Mouse (Mus musculus) adrenal gland (tissue): ENCODE data around the gene Zfpm1.

ENCODE experiments used
- intact Hi-C: fragments of 180-260 bp; cut with DNase I; formaldehyde crosslinking; loops from one replicate; pipeline ENCODE4 v1.15.1; 2025

The Zfpm1 gene

GRCm38 (mm10) chr8:122296173-122297001, 14.4 kb downstream of the Zfpm1 start:
- intact Hi-C loops: no loop called here

- intact Hi-C loops: no loop called here
Observed at GRCm38 (mm10) chr8:122299581-122300254, 17.8 kb downstream of the Zfpm1 start.

GRCm38 (mm10) chr8:122301081-122301480, 19.1 kb downstream of the Zfpm1 start:
- intact Hi-C loops: no loop called here

GRCm38 (mm10) chr8:122301866-122302265, 19.9 kb downstream of the Zfpm1 start:
- intact Hi-C loops: no loop called here

- intact Hi-C loops: no loop called here
Observed at GRCm38 (mm10) chr8:122303451-122303850, 21.5 kb downstream of the Zfpm1 start.

GRCm38 (mm10) chr8:122304058-122304457, 22.1 kb downstream of the Zfpm1 start:
- intact Hi-C loops: no loop called here

GRCm38 (mm10) chr8:122306660-122307399, 24.9 kb downstream of the Zfpm1 start:
- intact Hi-C loops: no loop called here

- intact Hi-C loops: no loop called here
Observed at GRCm38 (mm10) chr8:122307836-122308235, 25.9 kb downstream of the Zfpm1 start.

- intact Hi-C loops: no loop called here
Observed at GRCm38 (mm10) chr8:122309272-122309671, 27.3 kb downstream of the Zfpm1 start.

- intact Hi-C loops: no loop called here
Observed at GRCm38 (mm10) chr8:122311115-122311514, 29.2 kb downstream of the Zfpm1 start.

GRCm38 (mm10) chr8:122312553-122312952, 30.6 kb downstream of the Zfpm1 start:
- intact Hi-C loops: no loop called here

GRCm38 (mm10) chr8:122313310-122313709, 31.4 kb downstream of the Zfpm1 start:
- intact Hi-C loops: no loop called here

- intact Hi-C loops: no loop called here
Observed at GRCm38 (mm10) chr8:122314899-122315496, 33.1 kb downstream of the Zfpm1 start.

- intact Hi-C loops: no loop called here
Observed at GRCm38 (mm10) chr8:122316402-122316801, 34.5 kb downstream of the Zfpm1 start.

- intact Hi-C loops: no loop called here
Observed at GRCm38 (mm10) chr8:122317918-122318475, 36.1 kb downstream of the Zfpm1 start.

GRCm38 (mm10) chr8:122319045-122319707, 37.2 kb downstream of the Zfpm1 start:
- intact Hi-C loops: no loop called here

- intact Hi-C loops: no loop called here
Observed at GRCm38 (mm10) chr8:122319708-122320075, 37.8 kb downstream of the Zfpm1 start.

GRCm38 (mm10) chr8:122320541-122320940, 38.6 kb downstream of the Zfpm1 start:
- intact Hi-C loops: no loop called here

GRCm38 (mm10) chr8:122321455-122321921, 39.5 kb downstream of the Zfpm1 start:
- intact Hi-C loops: no loop called here

GRCm38 (mm10) chr8:122322126-122322525, 40.2 kb downstream of the Zfpm1 start:
- intact Hi-C loops: no loop called here

- intact Hi-C loops: no loop called here
Observed at GRCm38 (mm10) chr8:122322792-122323191, 40.9 kb downstream of the Zfpm1 start.
